Mouse (Mus musculus) neural tube, embryonic 11.5 days (tissue): ENCODE results near the gene Slc22a21. TPM values are rescaled to one million over a fixed set of nuclear protein-coding genes. Genes with fewer than 3 reads are reported as not detected.

ENCODE experiments used
- ATAC-seq: fragments of 200-750 bp; cut with Nextera tagmentation; 2 replicates; pipeline ENCODE4 v1.8.0; 2017; ENCODE audit warnings: moderate number of reproducible peaks, mild to moderate bottlenecking, moderate TSS enrichment, moderate library complexity; ENCODE audit not compliant: insufficient read depth, low FRiP score, low TSS enrichment
- DNase-seq: peaks from one replicate; pipeline ENCODE4 v3.0.0-alpha.2; 2015; ENCODE audit warnings: low spot score
- H3K27ac ChIP-seq: fragments of 300-500 bp; sonication (generic); 2 replicates; pipeline ENCODE4 v1.5.1; 2014; ENCODE audit warnings: low read depth, mild to moderate bottlenecking, low read length
- H3K27me3 ChIP-seq: fragments of 300-500 bp; sonication (generic); 2 replicates; pipeline ENCODE4 v1.6.1; 2014; ENCODE audit warnings: mild to moderate bottlenecking, low read length, mixed read lengths; ENCODE audit not compliant: control insufficient read depth, insufficient read depth
- H3K36me3 ChIP-seq: fragments of 300-500 bp; sonication (generic); 2 replicates; pipeline ENCODE4 v1.6.1; 2014; ENCODE audit warnings: mild to moderate bottlenecking, low read length, moderate library complexity, mixed read lengths; ENCODE audit not compliant: control insufficient read depth, insufficient read depth
- H3K4me1 ChIP-seq: fragments of 300-500 bp; sonication (generic); 2 replicates; pipeline ENCODE4 v1.6.1; 2014; ENCODE audit warnings: low read length, mixed read lengths; ENCODE audit not compliant: control insufficient read depth, insufficient read depth
- H3K4me2 ChIP-seq: fragments of 300-500 bp; sonication (generic); 2 replicates; pipeline ENCODE4 v1.6.1; 2014; ENCODE audit warnings: low read depth, mild to moderate bottlenecking, moderate library complexity
- H3K4me3 ChIP-seq: fragments of 300-500 bp; sonication (generic); 2 replicates; pipeline ENCODE4 v1.5.1; 2014; ENCODE audit warnings: low read depth, low read length
- H3K9ac ChIP-seq: fragments of 300-500 bp; sonication (generic); 2 replicates; pipeline ENCODE4 v1.6.1; 2014; ENCODE audit warnings: mild to moderate bottlenecking, low read length
- H3K9me3 ChIP-seq: fragments of 300-500 bp; sonication (generic); 2 replicates; pipeline ENCODE4 v1.6.1; 2016; ENCODE audit warnings: low read length; ENCODE audit not compliant: control insufficient read depth
- WGBS: fragments of 180-500 bp; shearing (Covaris S2); extraction: QIAGEN DNeasy Blood & Tissue Kit; methylation state at CpG from one replicate; pipeline ENCODE4 v1.1.7; 2014; 5-methylcytosine and 5-hydroxymethylcytosine counted together
- polyA plus RNA-seq: library from polyadenylated mRNA; unstranded; fragments of >200 nt; fragmentation: Nextera tagmentation; extraction: Ambion mirVana; gene quantifications from 2 replicates; pipeline ENCODE4 v1.2.1, GENCODE M21; 2014

Slc22a21 gene
- polyA plus RNA-seq, 1 experiment from 2014 or later = 2.9 TPM

DNA sequence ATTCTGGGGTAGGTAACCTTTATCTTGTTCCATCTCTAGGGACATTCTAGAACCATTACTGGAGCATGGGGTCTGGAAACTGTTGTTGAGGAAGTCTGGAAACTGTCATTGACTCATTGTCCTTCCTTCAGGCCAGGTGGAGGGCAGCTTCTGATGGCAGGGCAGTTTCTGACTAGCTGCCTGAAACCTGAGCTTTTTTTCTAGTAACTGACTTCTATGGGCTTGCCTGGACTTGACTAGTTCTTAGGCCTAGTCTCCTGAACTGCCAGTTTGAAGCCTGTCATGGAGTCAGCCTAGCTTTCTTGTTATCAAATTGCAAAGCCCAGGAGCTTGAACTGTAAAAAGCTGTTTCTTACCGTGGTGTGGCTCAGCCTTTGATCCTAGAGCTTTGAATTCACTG lies 79.1 kb downstream of the Slc22a21 start:
- H3K27ac ChIP-seq = no peak overlapping the region
- no peak overlapping the region for H3K4me2 ChIP-seq
- H3K4me3 ChIP-seq = no peak overlapping the region
- no peak overlapping the region for H3K9ac ChIP-seq
- H3K9me3 ChIP-seq = no peaks in the 10 kb centered on the region
- no peak for DNase-seq
- H3K4me1 ChIP-seq = no peaks in the 10 kb centered on the region
- ATAC-seq = no peak
- H3K36me3 ChIP-seq = no peaks in the 10 kb centered on the region
- 64% methylated on average over 1 of the region's 1 CpGs for WGBS
- H3K27me3 ChIP-seq = no peaks in the 10 kb centered on the region

DNA sequence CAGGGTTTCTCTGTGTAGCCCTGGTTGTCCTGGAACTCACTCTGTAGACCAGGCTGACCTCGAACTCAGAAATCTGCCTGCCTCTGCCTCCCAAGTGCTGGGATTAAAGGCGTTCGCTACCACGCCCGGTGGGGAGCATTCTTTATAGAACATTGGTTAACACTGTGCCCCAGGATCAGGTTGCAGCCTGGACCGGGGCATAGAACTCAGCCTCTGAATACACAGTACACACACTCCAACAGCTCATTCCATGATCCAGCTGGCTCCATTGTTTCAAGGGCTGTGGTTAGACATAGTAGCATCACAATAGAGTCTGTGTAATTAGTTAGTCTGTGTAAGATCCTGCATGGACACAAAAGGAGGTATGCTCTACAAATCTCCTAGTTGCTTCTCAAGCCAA lies 80.2 kb downstream of the Slc22a21 start:
- Histone ChIP-seq H3K9me3 (no peaks in the 10 kb centered on the region), H3K4me2 (no peak overlapping the region), H3K27me3 (no peaks in the 10 kb centered on the region), H3K9ac (no peak overlapping the region), H3K4me3 (no peak overlapping the region), H3K27ac (no peak overlapping the region), H3K36me3 (no peaks in the 10 kb centered on the region), H3K4me1 (no peaks in the 10 kb centered on the region)
- no peak for ATAC-seq
- WGBS = 82% methylated on average over 6 of the region's 6 CpGs
- no peak for DNase-seq

Other genes starting within 250 kb of the Slc22a21 start
- gene Irf1, start 210.3 kb downstream of the Slc22a21 start, polyA plus RNA-seq = 4.0 and 4.3 TPM in 2 replicates
- not detected in 2 replicates for gene Gm17334, start 207.1 kb downstream of the Slc22a21 start, polyA plus RNA-seq
- not detected in 2 replicates for gene Gm12216, start 121.1 kb downstream of the Slc22a21 start, polyA plus RNA-seq
- 7.8 and 8.7 TPM in 2 replicates for gene Slc22a5, start 88.7 kb downstream of the Slc22a21 start, polyA plus RNA-seq
- 0.72 and 1.2 TPM in 2 replicates for gene Slc22a4, start 47.8 kb upstream of the Slc22a21 start, polyA plus RNA-seq
- 59.7 and 65.1 TPM in 2 replicates for gene Pdlim4, start 88.7 kb upstream of the Slc22a21 start, polyA plus RNA-seq
- gene P4ha2, start 119.8 kb upstream of the Slc22a21 start, polyA plus RNA-seq = 18.4 TPM in 2 replicates